Mouse (Mus musculus) intestine, postnatal 0 days (tissue): ENCODE data around the gene Tdp1. TPM values are rescaled to one million over a fixed set of nuclear protein-coding genes. Genes with fewer than 3 reads are reported as not detected.

Experiments
- ATAC-seq: fragments of 200-750 bp; cut with Nextera tagmentation; 2 replicates; pipeline ENCODE4 v1.8.0; 2017; ENCODE audit warnings: mild to moderate bottlenecking, moderate TSS enrichment, moderate library complexity
- H3K27ac ChIP-seq: fragments of 300-500 bp; sonication (generic); 2 replicates; pipeline ENCODE4 v1.5.1; 2014; ENCODE audit warnings: mild to moderate bottlenecking, low read depth, low read length, moderate library complexity
- H3K27me3 ChIP-seq: fragments of 300-500 bp; sonication (generic); replicated peaks from 2 replicates; pipeline ENCODE4 v1.6.1; 2014; ENCODE audit warnings: low read length, mixed read lengths; ENCODE audit not compliant: control insufficient read depth, insufficient read depth
- H3K36me3 ChIP-seq: fragments of 300-500 bp; sonication (generic); 2 replicates; pipeline ENCODE4 v1.6.1; 2014; ENCODE audit warnings: mild to moderate bottlenecking, moderate library complexity; ENCODE audit not compliant: control insufficient read depth, insufficient read depth
- H3K4me1 ChIP-seq: fragments of 300-500 bp; sonication (generic); replicated peaks from 2 replicates; pipeline ENCODE4 v1.6.1; 2014; ENCODE audit warnings: antibody characterized with exemption, low read length, mixed read lengths; ENCODE audit not compliant: control insufficient read depth, insufficient read depth
- H3K4me2 ChIP-seq: fragments of 300-500 bp; sonication (generic); replicated peaks from 2 replicates; pipeline ENCODE4 v1.6.1; 2014; ENCODE audit warnings: low read depth, mild to moderate bottlenecking, moderate library complexity
- H3K4me3 ChIP-seq: fragments of 300-500 bp; sonication (generic); 2 replicates; pipeline ENCODE4 v1.5.1; 2014; ENCODE audit warnings: low read depth, low read length
- H3K9ac ChIP-seq: fragments of 300-500 bp; sonication (generic); 2 replicates; pipeline ENCODE4 v1.6.1; 2014; ENCODE audit warnings: mild to moderate bottlenecking, low read depth, low read length
- H3K9me3 ChIP-seq: fragments of 300-500 bp; sonication (generic); 2 replicates; pipeline ENCODE4 v1.6.1; 2016; ENCODE audit warnings: mixed run types; ENCODE audit not compliant: control insufficient read depth
- CTCF ChIP-seq: sonication (generic); IDR thresholded peaks from 2 replicates; pipeline ENCODE4 v1.5.1; 2016; ENCODE audit warnings: low read depth, mild to moderate bottlenecking, control low read depth, antibody characterized with exemption, moderate library complexity
- WGBS: fragments of 180-500 bp; shearing (Covaris S2); extraction: QIAGEN DNeasy Blood & Tissue Kit; methylation state at CpG from one replicate; pipeline ENCODE4 v1.1.7; 2014; 5-methylcytosine and 5-hydroxymethylcytosine counted together
- polyA plus RNA-seq: library from polyadenylated mRNA; unstranded; fragments of >200 nt; fragmentation: Nextera tagmentation; extraction: Ambion mirVana; gene quantifications from 2 replicates; pipeline ENCODE4 v1.2.1, GENCODE M21; 2015

The Tdp1 gene
- polyA plus RNA-seq, 1 experiment from 2014 or later = 9.6 TPM

DNA sequence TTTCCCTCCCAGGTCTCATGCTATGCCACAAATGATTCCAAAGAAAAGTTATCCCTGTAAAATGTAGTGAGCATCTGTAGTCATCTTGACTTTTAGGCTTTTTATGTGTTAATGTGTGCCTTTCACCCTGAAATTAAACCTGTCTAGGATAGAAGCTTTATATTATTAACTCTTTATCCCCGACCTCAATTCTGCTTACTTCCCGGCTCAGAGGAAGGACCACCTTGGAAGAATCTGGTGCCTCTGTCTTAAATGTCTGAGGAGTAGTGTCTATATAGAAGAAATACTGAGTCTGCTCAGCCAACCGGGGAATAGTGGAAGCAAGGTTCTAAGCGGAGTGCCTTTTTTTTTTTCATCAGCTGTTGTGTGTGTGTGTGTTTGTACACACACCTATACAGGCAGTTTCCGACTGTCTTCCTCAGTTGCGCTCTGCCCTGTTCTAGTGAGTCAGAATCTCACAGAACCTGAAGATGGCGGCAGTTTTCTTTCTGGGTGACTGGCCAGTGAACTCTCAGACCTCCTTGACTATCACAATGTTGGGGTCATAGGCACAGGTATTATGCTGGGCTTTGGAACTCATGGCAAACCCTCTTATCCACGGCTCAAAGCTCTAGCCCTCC is 1.1 kb downstream of the Tdp1 start:
- peak overlapping the region; percentile 88 for H3K4me3 ChIP-seq
- no peak for TF ChIP-seq CTCF
- no peak overlapping the region for H3K27ac ChIP-seq
- ATAC-seq = no peak
- no peaks in the 10 kb centered on the region for H3K27me3 ChIP-seq
- no peaks in the 10 kb centered on the region for H3K4me1 ChIP-seq
- 51% methylated on average over 8 of the region's 8 CpGs for WGBS
- H3K36me3 ChIP-seq = 0 out of 2 replicates have a peak, but pooled peaks cover 4% of the 10 kb centered on the region
- H3K9me3 ChIP-seq = no peaks in the 10 kb centered on the region
- H3K4me2 ChIP-seq = peak overlapping the region; percentile 95
- no peak overlapping the region for H3K9ac ChIP-seq

DNA sequence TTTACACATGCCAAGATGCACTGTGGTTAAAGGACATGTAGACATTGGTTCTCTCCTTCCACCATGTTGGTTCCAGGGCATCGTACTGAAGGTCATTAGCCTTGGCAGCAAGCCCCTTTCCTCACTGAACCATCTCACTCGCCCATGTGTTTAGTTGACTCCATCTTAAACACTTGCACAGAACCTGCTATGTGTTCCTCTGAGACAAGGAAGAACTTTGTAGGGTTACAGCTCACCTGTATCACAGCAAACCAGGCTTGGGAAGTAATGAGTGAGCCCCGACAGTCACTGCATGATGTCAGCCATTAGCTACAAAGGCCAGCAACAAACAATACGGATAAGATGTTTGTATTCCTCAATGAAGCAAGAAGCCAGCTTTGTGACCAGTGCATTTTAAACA is 13.5 kb downstream of the Tdp1 start:
- no peak overlapping the region for H3K4me3 ChIP-seq
- H3K9me3 ChIP-seq = no peaks in the 10 kb centered on the region
- H3K9ac ChIP-seq = no peak overlapping the region
- H3K27me3 ChIP-seq = no peaks in the 10 kb centered on the region
- no peaks in the 10 kb centered on the region for H3K4me1 ChIP-seq
- no peak overlapping the region for H3K4me2 ChIP-seq
- no peak for ATAC-seq
- 91% methylated on average over 4 of the region's 4 CpGs for WGBS
- no peak overlapping the region for H3K27ac ChIP-seq
- H3K36me3 ChIP-seq = peaks cover 33% of the 10 kb centered on the region
- no peak for TF ChIP-seq CTCF

GRCm38 (mm10) chr12:99898248-99898870 is 14.0 kb downstream of the Tdp1 start:
- no peaks in the 10 kb centered on the region for H3K9me3 ChIP-seq
- ATAC-seq = no peak
- H3K27me3 ChIP-seq = no peaks in the 10 kb centered on the region
- H3K4me1 ChIP-seq = no peaks in the 10 kb centered on the region
- H3K9ac ChIP-seq = no peak overlapping the region
- peaks cover 28% of the 10 kb centered on the region for H3K36me3 ChIP-seq
- H3K4me3 ChIP-seq = no peak overlapping the region
- no peak for TF ChIP-seq CTCF
- WGBS = 87% methylated on average over 16 of the region's 16 CpGs
- H3K4me2 ChIP-seq = no peak overlapping the region
- H3K27ac ChIP-seq = no peak overlapping the region

- Histone ChIP-seq H3K4me1 (no peaks in the 10 kb centered on the region), H3K4me3 (no peak overlapping the region), H3K27ac (no peak overlapping the region), H3K9ac (no peak overlapping the region), H3K27me3 (no peaks in the 10 kb centered on the region), H3K36me3 (peaks cover 18% of the 10 kb centered on the region), H3K9me3 (no peaks in the 10 kb centered on the region), H3K4me2 (no peak overlapping the region)
- peak; percentile 56 for TF ChIP-seq CTCF
- ATAC-seq = no peak
- 76% methylated on average over 1 of the region's 3 CpGs for WGBS
Observed at GRCm38 (mm10) chr12:99899991-99900390, 15.7 kb downstream of the Tdp1 start.

- Histone ChIP-seq H3K9ac (no peak overlapping the region), H3K27me3 (no peaks in the 10 kb centered on the region), H3K4me3 (no peak overlapping the region), H3K27ac (no peak overlapping the region), H3K4me1 (no peaks in the 10 kb centered on the region), H3K36me3 (peaks cover 29% of the 10 kb centered on the region), H3K4me2 (no peak overlapping the region), H3K9me3 (no peaks in the 10 kb centered on the region)
- TF ChIP-seq CTCF = peak; percentile 33
- 82% methylated on average over 8 of the region's 8 CpGs for WGBS
- ATAC-seq = no peak
Observed at GRCm38 (mm10) chr12:99901973-99902866, 17.9 kb downstream of the Tdp1 start.

GRCm38 (mm10) chr12:99902867-99903370 is 18.6 kb downstream of the Tdp1 start:
- H3K27me3 ChIP-seq = no peaks in the 10 kb centered on the region
- H3K4me2 ChIP-seq = no peak overlapping the region
- no peak overlapping the region for H3K9ac ChIP-seq
- no peak overlapping the region for H3K4me3 ChIP-seq
- ATAC-seq = no peak
- 83% methylated on average over 4 of the region's 4 CpGs for WGBS
- no peak overlapping the region for H3K27ac ChIP-seq
- peaks cover 36% of the 10 kb centered on the region for H3K36me3 ChIP-seq
- no peaks in the 10 kb centered on the region for H3K9me3 ChIP-seq
- no peak for TF ChIP-seq CTCF
- no peaks in the 10 kb centered on the region for H3K4me1 ChIP-seq
